Mouse (Mus musculus) bone marrow macrophage, adult 2 months (primary cell): ENCODE results near the gene Ano1. TPM values are rescaled to one million over a fixed set of nuclear protein-coding genes. Genes with fewer than 3 reads are reported as not detected.

ENCODE experiments used
- H3K27ac ChIP-seq: 2 replicates; pipeline ENCODE4 v1.5.1; 2012; ENCODE audit warnings: low read depth, low read length; ENCODE audit not compliant: insufficient read depth
- H3K4me1 ChIP-seq: 2 replicates; pipeline ENCODE4 v1.6.1; 2012; ENCODE audit warnings: low read length; ENCODE audit not compliant: control insufficient read depth, insufficient read depth
- H3K4me3 ChIP-seq: 2 replicates; pipeline ENCODE4 v1.5.1; 2012; ENCODE audit warnings: mild to moderate bottlenecking, low read length, moderate library complexity; ENCODE audit not compliant: insufficient read depth
- CTCF ChIP-seq: IDR thresholded peaks from 2 replicates; pipeline ENCODE4 v1.5.1; 2012; ENCODE audit warnings: low read depth, mild to moderate bottlenecking, low read length, moderate library complexity
- POLR2A ChIP-seq: IDR thresholded peaks from 2 replicates; pipeline ENCODE4 v1.6.1; 2012; ENCODE audit warnings: mild to moderate bottlenecking, low read depth, low read length, borderline replicate concordance
- polyA plus RNA-seq: library from polyadenylated mRNA; stranded (reverse); fragments of >200 nt; gene quantifications from 2 replicates; pipeline ENCODE4 v1.2.4, GENCODE M21; 2012; ENCODE audit not compliant: missing spikeins, insufficient read depth, insufficient read length

The Ano1 gene
- not detected in 2 replicates for polyA plus RNA-seq

GRCm38 (mm10) chr7:144751833-144752232 lies at the start of gene Ano1:
TSS of gene Ano1 (minus strand) at chr7:144751974.
- H3K4me3 ChIP-seq = no peak within 1 kb of the TSS
- TF ChIP-seq CTCF (no peak), POLR2A (no peak)
- H3K27ac ChIP-seq = no peak within 1 kb of the TSS
- no peaks in the 10 kb centered on the region for H3K4me1 ChIP-seq

GRCm38 (mm10) chr7:144798471-144798870 lies 46.7 kb upstream of the Ano1 start:
- H3K4me1 ChIP-seq = no peaks in the 10 kb centered on the region
- H3K4me3 ChIP-seq = no peak overlapping the region
- TF ChIP-seq CTCF = no peak
- TF ChIP-seq POLR2A = no peak
- no peak overlapping the region for H3K27ac ChIP-seq

GRCm38 (mm10) chr7:144796986-144797735 lies 45.4 kb upstream of the Ano1 start:
- Histone ChIP-seq H3K27ac (no peak overlapping the region), H3K4me1 (no peaks in the 10 kb centered on the region), H3K4me3 (no peak overlapping the region)
- TF ChIP-seq POLR2A (no peak), CTCF (no peak)

GRCm38 (mm10) chr7:144795976-144796474 lies 44.3 kb upstream of the Ano1 start:
- TF ChIP-seq CTCF (no peak), POLR2A (no peak)
- no peaks in the 10 kb centered on the region for H3K4me1 ChIP-seq
- no peak overlapping the region for H3K27ac ChIP-seq
- H3K4me3 ChIP-seq = no peak overlapping the region

GRCm38 (mm10) chr7:144793296-144793695 lies 41.5 kb upstream of the Ano1 start:
- TF ChIP-seq POLR2A = no peak
- no peak for TF ChIP-seq CTCF
- H3K27ac ChIP-seq = no peak overlapping the region
- H3K4me1 ChIP-seq = no peaks in the 10 kb centered on the region
- no peak overlapping the region for H3K4me3 ChIP-seq

- TF ChIP-seq CTCF = no peak
- TF ChIP-seq POLR2A = no peak
- Histone ChIP-seq H3K4me3 (no peak overlapping the region), H3K27ac (no peak overlapping the region), H3K4me1 (no peaks in the 10 kb centered on the region)
Observed at GRCm38 (mm10) chr7:144791426-144791825, 39.7 kb upstream of the Ano1 start.

- H3K27ac ChIP-seq = no peak overlapping the region
- no peak overlapping the region for H3K4me3 ChIP-seq
- no peak for TF ChIP-seq CTCF
- no peak for TF ChIP-seq POLR2A
- H3K4me1 ChIP-seq = no peaks in the 10 kb centered on the region
Observed at GRCm38 (mm10) chr7:144789601-144790556, 38.1 kb upstream of the Ano1 start.

GRCm38 (mm10) chr7:144788631-144789030 lies 36.9 kb upstream of the Ano1 start:
- Histone ChIP-seq H3K4me3 (no peak overlapping the region), H3K4me1 (no peaks in the 10 kb centered on the region), H3K27ac (no peak overlapping the region)
- no peak for TF ChIP-seq CTCF
- TF ChIP-seq POLR2A = no peak

GRCm38 (mm10) chr7:144787501-144787900 lies 35.7 kb upstream of the Ano1 start:
- H3K27ac ChIP-seq = no peak overlapping the region
- H3K4me1 ChIP-seq = no peaks in the 10 kb centered on the region
- TF ChIP-seq POLR2A (no peak), CTCF (no peak)
- no peak overlapping the region for H3K4me3 ChIP-seq
